ENCODE assay signal across 10 mouse cellular contexts in genomic region chr14:45452148-45452547, GRCm38 (mm10). TPM values are rescaled to one million over a fixed set of nuclear protein-coding genes. Genes with fewer than 3 reads are reported as not detected.
DNase-seq lines count a peak whose midpoint lies in the region; ATAC-seq and TF ChIP-seq lines count a peak whose summit lies in the region.
"Had no signal": no experiment of that assay in that cellular context is flagged by ENCODE, and none has a peak within 500 bp of the region (broad histone marks: within the 10 kb centered on the region; RNA-seq: fewer than 3 reads in every experiment).

No protein-coding gene starts in this region.

- H3K4me2 ChIP-seq in lung, embryonic 15.5 days: no peak overlapping the region
- H3K4me2 ChIP-seq: neural tube, embryonic 13.5 days had no signal

- no peaks in the 10 kb centered on the region for H3K9me3 ChIP-seq in lung, embryonic 15.5 days
- H3K9me3 ChIP-seq: megakaryocyte, embryonic 14.5 days; neural tube, embryonic 13.5 days had no signal

- H3K9ac ChIP-seq in lung, embryonic 15.5 days: no peak overlapping the region
- H3K9ac ChIP-seq: neural tube, embryonic 13.5 days had no signal

- H3K27me3 ChIP-seq in lung, embryonic 15.5 days: no peaks in the 10 kb centered on the region
- H3K27me3 ChIP-seq: neural tube, embryonic 13.5 days had no signal

- peak overlapping the region; percentile 75 for H3K27ac ChIP-seq in gastrocnemius, adult 2 months
- H3K27ac ChIP-seq in lung, embryonic 15.5 days: peak overlapping the region; percentile 87

- intact Hi-C loops in gastrocnemius, adult 2 months (cut with DNase I): no loop called here
- intact Hi-C loops in gastrocnemius, postnatal 36 days (cut with DNase I): no loop called here

- 23% methylated on average over 4 of the region's 4 CpGs for WGBS in lung, embryonic 15.5 days

- peaks cover 52% of the 10 kb centered on the region for H3K4me1 ChIP-seq in lung, embryonic 15.5 days
- H3K4me1 ChIP-seq: megakaryocyte, embryonic 14.5 days had no signal

- TF ChIP-seq CTCF in gastrocnemius, adult 2 months (IDR thresholded peaks at IDR 0.05): no peak

- no peak for DNase-seq in gastrocnemius, adult 2 months
- DNase-seq in gastrocnemius, postnatal 36 days: no peak
- peak; percentile 35 to 50 for DNase-seq in heart, adult 9 months (ENCODE audit: low spot score in 2 of 2)
- peak; percentile 47 for DNase-seq in kidney, adult 9 months
- no peak for DNase-seq in thymus, postnatal 25 days
- no peak for DNase-seq in embryo, embryonic 10.5 days (ENCODE audit: low spot score)
- DNase-seq in frontal cortex, postnatal 25 days (ENCODE audit: low spot score in 2 of 2): no peak

- 0 out of 2 replicates have a peak overlapping the region, but pooled peaks have one; percentile 5 for H3K4me3 ChIP-seq in gastrocnemius, adult 2 months
- no peak overlapping the region for H3K4me3 ChIP-seq in lung, embryonic 15.5 days
- H3K4me3 ChIP-seq: megakaryocyte, embryonic 14.5 days; neural tube, embryonic 13.5 days had no signal

- no peaks in the 10 kb centered on the region for H3K36me3 ChIP-seq in lung, embryonic 15.5 days
- H3K36me3 ChIP-seq: neural tube, embryonic 13.5 days had no signal

- ATAC-seq in lung, embryonic 15.5 days (ENCODE audit: borderline replicate concordance, extremely low read depth, low FRiP score, low TSS enrichment): peak; percentile 53; the same call in 1 of the 2 replicates

RNA-seq across cellular contexts. Expression of gene Gnpnat1, which starts 47.4 kb away (rescaled TPM):
- 10 to 100 TPM in 1 of 2 experiments, 1 to 10 TPM in 1; 6.0 to 10.9 TPM for total RNA-seq in gastrocnemius, adult 2 months (2021)
- total RNA-seq in gastrocnemius, postnatal 36 days (2021): 10 to 100 TPM in 1 of 2 experiments, 1 to 10 TPM in 1; 8.1 to 11.0 TPM
- 44.7 and 50.5 TPM in 2 replicates for polyA plus RNA-seq in lung, embryonic 15.5 days (2015; fragmentation: Nextera tagmentation; extraction: Ambion mirVana)

Comparison
In these comparisons a context has a peak if more than half of its experiments do, and no peak if none do; other contexts are left out.
1. DNase-seq: peak in heart, adult 9 months (2 of 2) and kidney, adult 9 months (single experiment); none in gastrocnemius, adult 2 months (single experiment), gastrocnemius, postnatal 36 days (0 of 2), thymus, postnatal 25 days (single experiment), embryo, embryonic 10.5 days (single experiment) and frontal cortex, postnatal 25 days (0 of 2).